Mouse (Mus musculus): Measurements from ENCODE around the gene Sh3bgrl3. TPM values are rescaled to one million over a fixed set of nuclear protein-coding genes. Genes with fewer than 3 reads are reported as not detected.

Sh3bgrl3 gene
- total and polyA plus RNA-seq, 2 experiments, result 6.0 to 45.0 TPM

GRCm38 (mm10) chr4:134096120-134096519 is 32.5 kb downstream of the Sh3bgrl3 start:
- TF ChIP-seq CTCF (IDR thresholded peaks at IDR 0.05; ENCODE audit: low read depth, low read length) (no peak), POLR2A (IDR thresholded peaks at IDR 0.05; ENCODE audit: extremely low read depth, insufficient read depth, low read length) (no peak)
- WGBS, result 88% methylated on average over 3 of the region's 3 CpGs
- Histone ChIP-seq H3K27me3 (ENCODE audit: control insufficient read depth, insufficient read depth, low read length) (no peaks in the 10 kb centered on the region), H3K36me3 (ENCODE audit: control insufficient read depth, insufficient read depth, low read length) (no peaks in the 10 kb centered on the region), H3K79me2 (ENCODE audit: control insufficient read depth, insufficient read depth, low read length) (no peaks in the 10 kb centered on the region), H3K9ac (ENCODE audit: low read depth, low read length) (no peak overlapping the region), H3K4me1 (ENCODE audit: control insufficient read depth, insufficient read depth, low read length) (no peaks in the 10 kb centered on the region), H3K4me3 (ENCODE audit: insufficient read depth, low read depth, low read length) (no peak overlapping the region), H3K27ac (replicated peaks; ENCODE audit: insufficient read depth, low read depth, low read length) (no peak overlapping the region)
- DNase-seq (ENCODE audit: extremely low read depth, low read depth, low spot score), result no peak

GRCm38 (mm10) chr4:134094923-134095547 is 33.6 kb downstream of the Sh3bgrl3 start, which contains the start of gene Cd52:
TSS of gene Cd52 (minus strand) at chr4:134095082.
- WGBS, result 77% methylated on average over 3 of the region's 3 CpGs
- no peaks in the 10 kb centered on the region for H3K27me3 ChIP-seq (ENCODE audit: control insufficient read depth, insufficient read depth, low read length)
- peak; percentile 31 for DNase-seq (ENCODE audit: extremely low read depth, low read depth, low spot score)
- no peaks in the 10 kb centered on the region for H3K36me3 ChIP-seq (ENCODE audit: control insufficient read depth, insufficient read depth, low read length)
- H3K4me3 ChIP-seq (ENCODE audit: insufficient read depth, low read depth, low read length), result peak within 1 kb of the TSS; percentile 47
- no peaks in the 10 kb centered on the region for H3K4me1 ChIP-seq (ENCODE audit: control insufficient read depth, insufficient read depth, low read length)
- no peak for TF ChIP-seq CTCF (IDR thresholded peaks at IDR 0.05; ENCODE audit: low read depth, low read length)
- TF ChIP-seq POLR2A (IDR thresholded peaks at IDR 0.05; ENCODE audit: extremely low read depth, insufficient read depth, low read length), result no peak
- H3K79me2 ChIP-seq (ENCODE audit: control insufficient read depth, insufficient read depth, low read length), result no peaks in the 10 kb centered on the region
- H3K27ac ChIP-seq (replicated peaks; ENCODE audit: insufficient read depth, low read depth, low read length), result peak within 1 kb of the TSS; percentile 43
- peak within 1 kb of the TSS; percentile 34 for H3K9ac ChIP-seq (ENCODE audit: low read depth, low read length)

- H3K4me3 ChIP-seq (ENCODE audit: insufficient read depth, low read depth, low read length), result peak overlapping the region; percentile 17; the same call in 1 of the 2 replicates
- WGBS, result 67% methylated on average over 7 of the region's 7 CpGs
- peak overlapping the region; percentile 43 for H3K27ac ChIP-seq (replicated peaks; ENCODE audit: insufficient read depth, low read depth, low read length)
- H3K27me3 ChIP-seq (ENCODE audit: control insufficient read depth, insufficient read depth, low read length), result no peaks in the 10 kb centered on the region
- no peaks in the 10 kb centered on the region for H3K79me2 ChIP-seq (ENCODE audit: control insufficient read depth, insufficient read depth, low read length)
- TF ChIP-seq POLR2A (IDR thresholded peaks at IDR 0.05; ENCODE audit: extremely low read depth, insufficient read depth, low read length) (no peak), CTCF (IDR thresholded peaks at IDR 0.05; ENCODE audit: low read depth, low read length) (no peak)
- peak overlapping the region; percentile 34 for H3K9ac ChIP-seq (ENCODE audit: low read depth, low read length)
- DNase-seq (ENCODE audit: extremely low read depth, low read depth, low spot score), result no peak
- H3K4me1 ChIP-seq (ENCODE audit: control insufficient read depth, insufficient read depth, low read length), result no peaks in the 10 kb centered on the region
- H3K36me3 ChIP-seq (ENCODE audit: control insufficient read depth, insufficient read depth, low read length), result no peaks in the 10 kb centered on the region
Observed at GRCm38 (mm10) chr4:134094004-134094564, 34.5 kb downstream of the Sh3bgrl3 start.

GRCm38 (mm10) chr4:134092382-134093288 is 36.0 kb downstream of the Sh3bgrl3 start:
- Histone ChIP-seq H3K4me1 (ENCODE audit: control insufficient read depth, insufficient read depth, low read length) (no peaks in the 10 kb centered on the region), H3K4me3 (ENCODE audit: insufficient read depth, low read depth, low read length) (no peak overlapping the region), H3K27ac (replicated peaks; ENCODE audit: insufficient read depth, low read depth, low read length) (no peak overlapping the region), H3K27me3 (ENCODE audit: control insufficient read depth, insufficient read depth, low read length) (no peaks in the 10 kb centered on the region), H3K79me2 (ENCODE audit: control insufficient read depth, insufficient read depth, low read length) (no peaks in the 10 kb centered on the region), H3K36me3 (ENCODE audit: control insufficient read depth, insufficient read depth, low read length) (no peaks in the 10 kb centered on the region), H3K9ac (ENCODE audit: low read depth, low read length) (no peak overlapping the region)
- TF ChIP-seq POLR2A (IDR thresholded peaks at IDR 0.05; ENCODE audit: extremely low read depth, insufficient read depth, low read length) (no peak), CTCF (IDR thresholded peaks at IDR 0.05; ENCODE audit: low read depth, low read length) (peak; percentile 89)
- DNase-seq (ENCODE audit: extremely low read depth, low read depth, low spot score), result no peak
- WGBS, result 68% methylated on average over 6 of the region's 6 CpGs

GRCm38 (mm10) chr4:134091225-134091529 is 37.4 kb downstream of the Sh3bgrl3 start:
- no peaks in the 10 kb centered on the region for H3K79me2 ChIP-seq (ENCODE audit: control insufficient read depth, insufficient read depth, low read length)

More at GRCm38 (mm10) chr4:134091225-134091529, 37.4 kb downstream of the Sh3bgrl3 start:
- Histone ChIP-seq H3K4me3 (ENCODE audit: insufficient read depth, low read depth, low read length) (no peak overlapping the region), H3K36me3 (ENCODE audit: control insufficient read depth, insufficient read depth, low read length) (no peaks in the 10 kb centered on the region), H3K27me3 (ENCODE audit: control insufficient read depth, insufficient read depth, low read length) (no peaks in the 10 kb centered on the region), H3K27ac (replicated peaks; ENCODE audit: insufficient read depth, low read depth, low read length) (no peak overlapping the region), H3K9ac (ENCODE audit: low read depth, low read length) (no peak overlapping the region), H3K4me1 (ENCODE audit: control insufficient read depth, insufficient read depth, low read length) (no peaks in the 10 kb centered on the region)
- no peak for TF ChIP-seq CTCF (IDR thresholded peaks at IDR 0.05; ENCODE audit: low read depth, low read length)
- no peak for TF ChIP-seq POLR2A (IDR thresholded peaks at IDR 0.05; ENCODE audit: extremely low read depth, insufficient read depth, low read length)
- 86% methylated on average over 6 of the region's 6 CpGs for WGBS
- no peak for DNase-seq (ENCODE audit: extremely low read depth, low read depth, low spot score)
